Mouse (Mus musculus) liver, postnatal 0 days (tissue): ENCODE data around the gene Rcbtb2.

ENCODE experiments used
- CTCF ChIP-seq: sonication (generic); IDR thresholded peaks from 2 replicates; pipeline ENCODE4 v1.5.1; 2016; ENCODE audit warnings: antibody characterized with exemption, low read depth
- EP300 ChIP-seq: IDR thresholded peaks from 2 replicates; pipeline ENCODE4 v1.6.1; 2016; ENCODE audit warnings: antibody characterized with exemption, low read depth, mild to moderate bottlenecking

- no peak for TF ChIP-seq CTCF
- TF ChIP-seq EP300: no peak
These were observed 4.1 kb upstream of the Rcbtb2 start for GRCm38 (mm10) chr14:73118482-73119347.
